Mouse (Mus musculus) lung, embryonic 14.5 days (tissue): ENCODE measurements at regions not wholly inside any gene's neighbourhood (a gene's known extent, or its start where the extent isn't known, plus 50 kb on each side); places are given as distances from the start of the nearest gene placed in this dataset.
A peak's percentile ranks its signal among the peaks of the same experiment; 100 is the strongest.

Experiments used
- ATAC-seq: fragments of 200-750 bp; cut with Nextera tagmentation; 2 replicates; pipeline ENCODE4 v1.8.0; 2017; ENCODE audit warnings: mild to moderate bottlenecking, moderate TSS enrichment, moderate library complexity; ENCODE audit not compliant: insufficient read depth
- DNase-seq: peaks from one replicate; pipeline ENCODE4 v3.0.0-alpha.2; 2015
- H3K27ac ChIP-seq: fragments of 300-500 bp; sonication (generic); 2 replicates; pipeline ENCODE4 v1.5.1; 2014; ENCODE audit warnings: low read depth, mild to moderate bottlenecking, moderate library complexity
- H3K27me3 ChIP-seq: fragments of 300-500 bp; sonication (generic); 2 replicates; pipeline ENCODE4 v1.6.1; 2014; ENCODE audit warnings: low read length, control low read depth; ENCODE audit not compliant: insufficient read depth
- H3K36me3 ChIP-seq: fragments of 300-500 bp; sonication (generic); 2 replicates; pipeline ENCODE4 v1.6.1; 2014; ENCODE audit warnings: control low read depth; ENCODE audit not compliant: insufficient read depth
- H3K4me1 ChIP-seq: fragments of 300-500 bp; sonication (generic); 2 replicates; pipeline ENCODE4 v1.6.1; 2014; ENCODE audit warnings: antibody characterized with exemption, control low read depth; ENCODE audit not compliant: insufficient read depth
- H3K4me2 ChIP-seq: fragments of 300-500 bp; sonication (generic); 2 replicates; pipeline ENCODE4 v1.6.1; 2014; ENCODE audit warnings: mild to moderate bottlenecking
- H3K4me3 ChIP-seq: fragments of 300-500 bp; sonication (generic); 2 replicates; pipeline ENCODE4 v1.5.1; 2014; ENCODE audit warnings: low read depth, low read length
- H3K9ac ChIP-seq: fragments of 300-500 bp; sonication (generic); 2 replicates; pipeline ENCODE4 v1.6.1; 2014
- H3K9me3 ChIP-seq: fragments of 300-500 bp; sonication (generic); 2 replicates; pipeline ENCODE4 v1.6.1; 2016; ENCODE audit warnings: low read depth, low read length, control low read depth
- CTCF ChIP-seq: IDR thresholded peaks from 2 replicates; pipeline ENCODE4 v1.5.1; 2016; ENCODE audit warnings: antibody characterized with exemption, low read depth
- WGBS: fragments of 180-500 bp; shearing (Covaris S2); extraction: QIAGEN DNeasy Blood & Tissue Kit; methylation state at CpG from one replicate; pipeline ENCODE4 v1.1.7; 2014; 5-methylcytosine and 5-hydroxymethylcytosine counted together

- H3K27ac ChIP-seq, result no peak overlapping the region
- DNase-seq, result peak; percentile 38
- H3K4me1 ChIP-seq, result no peaks in the 10 kb centered on the region
- no peaks in the 10 kb centered on the region for H3K27me3 ChIP-seq
- no peaks in the 10 kb centered on the region for H3K9me3 ChIP-seq
- 33% methylated on average over 3 of the region's 3 CpGs for WGBS
- H3K9ac ChIP-seq, result no peak overlapping the region
- peak; percentile 46 for TF ChIP-seq CTCF
- no peaks in the 10 kb centered on the region for H3K36me3 ChIP-seq
- H3K4me2 ChIP-seq, result no peak overlapping the region
- no peak for ATAC-seq
- H3K4me3 ChIP-seq, result no peak overlapping the region
Observed at GRCm38 (mm10) chr3:91416137-91416536, 325.5 kb upstream of the 9130204L05Rik start.
